Mouse (Mus musculus) neural tube, embryonic 11.5 days (tissue): ENCODE results near the gene Gm20837. TPM values are rescaled to one million over a fixed set of nuclear protein-coding genes. Genes with fewer than 3 reads are reported as not detected.
"Not testable (repeated sequence)": the region's sequence is repeated elsewhere in the genome, so short reads cannot be mapped to it uniquely, and the experiment has no call there.

ENCODE experiments used
- ATAC-seq: fragments of 200-750 bp; cut with Nextera tagmentation; 2 replicates; pipeline ENCODE4 v1.8.0; 2017; ENCODE audit warnings: moderate number of reproducible peaks, mild to moderate bottlenecking, moderate TSS enrichment, moderate library complexity; ENCODE audit not compliant: insufficient read depth, low FRiP score, low TSS enrichment
- DNase-seq: peaks from one replicate; pipeline ENCODE4 v3.0.0-alpha.2; 2015; ENCODE audit warnings: low spot score
- H3K27ac ChIP-seq: fragments of 300-500 bp; sonication (generic); 2 replicates; pipeline ENCODE4 v1.5.1; 2014; ENCODE audit warnings: low read depth, mild to moderate bottlenecking, low read length
- H3K27me3 ChIP-seq: fragments of 300-500 bp; sonication (generic); 2 replicates; pipeline ENCODE4 v1.6.1; 2014; ENCODE audit warnings: mild to moderate bottlenecking, low read length, mixed read lengths; ENCODE audit not compliant: control insufficient read depth, insufficient read depth
- H3K36me3 ChIP-seq: fragments of 300-500 bp; sonication (generic); 2 replicates; pipeline ENCODE4 v1.6.1; 2014; ENCODE audit warnings: mild to moderate bottlenecking, low read length, moderate library complexity, mixed read lengths; ENCODE audit not compliant: control insufficient read depth, insufficient read depth
- H3K4me1 ChIP-seq: fragments of 300-500 bp; sonication (generic); 2 replicates; pipeline ENCODE4 v1.6.1; 2014; ENCODE audit warnings: low read length, mixed read lengths; ENCODE audit not compliant: control insufficient read depth, insufficient read depth
- H3K4me2 ChIP-seq: fragments of 300-500 bp; sonication (generic); 2 replicates; pipeline ENCODE4 v1.6.1; 2014; ENCODE audit warnings: low read depth, mild to moderate bottlenecking, moderate library complexity
- H3K4me3 ChIP-seq: fragments of 300-500 bp; sonication (generic); 2 replicates; pipeline ENCODE4 v1.5.1; 2014; ENCODE audit warnings: low read depth, low read length
- H3K9ac ChIP-seq: fragments of 300-500 bp; sonication (generic); 2 replicates; pipeline ENCODE4 v1.6.1; 2014; ENCODE audit warnings: mild to moderate bottlenecking, low read length
- H3K9me3 ChIP-seq: fragments of 300-500 bp; sonication (generic); 2 replicates; pipeline ENCODE4 v1.6.1; 2016; ENCODE audit warnings: low read length; ENCODE audit not compliant: control insufficient read depth
- WGBS: fragments of 180-500 bp; shearing (Covaris S2); extraction: QIAGEN DNeasy Blood & Tissue Kit; methylation state at CpG from one replicate; pipeline ENCODE4 v1.1.7; 2014; 5-methylcytosine and 5-hydroxymethylcytosine counted together
- polyA plus RNA-seq: library from polyadenylated mRNA; unstranded; fragments of >200 nt; fragmentation: Nextera tagmentation; extraction: Ambion mirVana; gene quantifications from 2 replicates; pipeline ENCODE4 v1.2.1, GENCODE M21; 2014

Gm20837 gene
- polyA plus RNA-seq: not detected in 2 replicates

GRCm38 (mm10) chrY:90400948-90401347 lies at the start of gene Gm20837:
TSS of gene Gm20837 (plus strand) at chrY:90401248.
- not testable (repeated sequence) for H3K9me3 ChIP-seq, H3K4me1 ChIP-seq, H3K4me2 ChIP-seq, DNase-seq, ATAC-seq, H3K27ac ChIP-seq, H3K9ac ChIP-seq, H3K36me3 ChIP-seq, H3K4me3 ChIP-seq, H3K27me3 ChIP-seq
- no CpG with 5 or more reads among the region's 7 CpGs for WGBS
